Mouse (Mus musculus): ENCODE data around the gene Rnf43.

The Rnf43 gene

DNA sequence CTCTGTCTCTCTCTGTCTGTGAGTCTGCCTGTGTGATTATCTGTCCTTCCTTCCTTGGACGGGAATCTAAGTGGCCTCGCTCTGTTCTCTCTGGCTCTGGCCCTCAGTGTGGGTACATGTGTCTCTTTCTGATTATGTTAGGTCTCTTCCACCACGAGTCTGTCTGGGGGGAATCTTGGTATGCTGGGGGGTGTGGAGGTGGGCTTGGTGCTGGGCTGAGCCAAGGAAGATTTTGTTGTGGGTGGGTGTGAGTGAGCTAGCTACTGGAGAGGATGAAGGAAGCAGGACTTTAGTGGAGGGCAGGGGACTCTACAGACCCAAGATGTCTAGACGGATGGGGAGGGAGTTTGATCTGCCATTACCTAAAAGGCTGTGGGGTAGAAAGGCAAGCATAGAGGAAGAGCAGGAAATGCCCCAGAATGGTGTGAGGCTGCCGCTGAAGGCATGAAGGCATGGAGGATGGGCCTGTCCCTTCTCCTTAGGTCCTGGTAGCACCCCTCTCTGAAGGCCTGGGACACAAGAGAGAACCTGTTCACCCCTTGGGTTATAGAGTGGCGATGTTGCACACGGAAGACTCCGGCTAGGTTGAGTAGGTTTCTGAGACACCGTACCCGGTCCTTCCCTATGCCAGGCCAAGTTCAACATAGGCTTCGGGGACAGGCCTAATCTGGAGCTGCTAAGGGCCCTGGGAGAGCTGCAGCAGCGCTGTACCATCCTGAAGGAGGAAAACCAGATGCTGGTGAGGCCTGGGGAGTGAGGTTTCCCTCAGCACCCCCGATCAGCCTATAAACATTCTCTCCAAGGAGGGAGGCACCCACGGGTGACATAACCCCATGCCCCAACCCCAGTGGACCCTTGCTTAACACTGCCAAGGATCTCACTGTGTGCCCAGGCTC lies 99.5 kb downstream of the Rnf43 start:
- no peak for DNase-seq

DNA sequence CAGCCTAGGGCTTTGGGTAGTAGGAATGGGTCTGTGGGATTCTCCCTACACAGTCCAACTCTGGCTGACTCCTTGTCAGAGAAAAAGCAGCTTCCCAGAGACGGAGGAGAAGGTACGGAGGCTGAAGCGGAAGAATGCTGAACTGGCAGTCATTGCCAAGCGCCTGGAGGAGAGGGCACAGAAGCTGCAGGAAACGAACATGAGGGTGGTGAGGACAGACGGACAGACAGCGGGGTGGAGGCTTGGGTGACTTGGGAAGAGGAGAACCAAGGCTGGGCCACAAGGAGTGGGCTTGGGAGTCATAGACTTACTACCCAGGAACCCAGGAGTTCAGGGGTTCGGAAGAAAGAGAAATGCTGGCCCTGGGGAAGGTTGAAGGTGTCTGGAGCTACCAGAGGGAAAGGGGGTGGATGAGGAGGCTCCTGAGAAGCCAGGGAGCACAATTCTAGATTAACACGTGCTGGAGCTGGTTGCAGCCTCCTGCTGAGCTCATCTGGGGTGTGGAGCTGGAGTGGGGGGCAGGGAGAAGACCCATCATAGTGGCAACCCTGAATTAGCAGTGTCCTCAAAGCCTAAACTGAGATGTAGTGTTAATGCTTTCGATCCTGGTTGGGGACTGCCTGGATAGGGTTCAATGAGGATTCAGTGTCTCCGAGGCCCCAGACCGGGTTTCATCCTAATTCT lies 100.3 kb downstream of the Rnf43 start:
- DNase-seq: no peak

DNA sequence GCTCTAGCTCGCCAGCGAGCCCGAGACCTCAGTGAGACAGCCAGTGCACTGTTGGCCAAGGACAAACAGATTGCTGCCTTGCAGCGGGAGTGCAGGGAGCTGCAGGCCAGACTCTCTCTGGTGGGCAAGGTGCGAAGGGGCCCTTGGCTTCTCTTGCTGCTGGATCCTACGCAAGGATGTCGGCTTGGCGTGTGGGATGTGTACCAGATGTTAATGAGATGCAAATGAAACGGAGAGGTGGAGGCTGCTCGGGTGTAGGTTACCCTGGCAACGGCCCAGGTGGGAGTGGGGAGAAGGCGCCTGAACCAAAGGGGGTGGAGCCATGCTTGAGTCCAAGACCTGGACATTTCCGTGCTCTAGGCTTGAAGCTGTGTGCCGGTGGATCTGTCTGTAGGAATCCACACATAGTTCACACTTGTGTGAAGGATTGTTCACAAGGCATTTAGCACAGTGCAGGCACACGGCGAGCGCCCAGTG lies 101.0 kb downstream of the Rnf43 start:
- DNase-seq: no peak

DNA sequence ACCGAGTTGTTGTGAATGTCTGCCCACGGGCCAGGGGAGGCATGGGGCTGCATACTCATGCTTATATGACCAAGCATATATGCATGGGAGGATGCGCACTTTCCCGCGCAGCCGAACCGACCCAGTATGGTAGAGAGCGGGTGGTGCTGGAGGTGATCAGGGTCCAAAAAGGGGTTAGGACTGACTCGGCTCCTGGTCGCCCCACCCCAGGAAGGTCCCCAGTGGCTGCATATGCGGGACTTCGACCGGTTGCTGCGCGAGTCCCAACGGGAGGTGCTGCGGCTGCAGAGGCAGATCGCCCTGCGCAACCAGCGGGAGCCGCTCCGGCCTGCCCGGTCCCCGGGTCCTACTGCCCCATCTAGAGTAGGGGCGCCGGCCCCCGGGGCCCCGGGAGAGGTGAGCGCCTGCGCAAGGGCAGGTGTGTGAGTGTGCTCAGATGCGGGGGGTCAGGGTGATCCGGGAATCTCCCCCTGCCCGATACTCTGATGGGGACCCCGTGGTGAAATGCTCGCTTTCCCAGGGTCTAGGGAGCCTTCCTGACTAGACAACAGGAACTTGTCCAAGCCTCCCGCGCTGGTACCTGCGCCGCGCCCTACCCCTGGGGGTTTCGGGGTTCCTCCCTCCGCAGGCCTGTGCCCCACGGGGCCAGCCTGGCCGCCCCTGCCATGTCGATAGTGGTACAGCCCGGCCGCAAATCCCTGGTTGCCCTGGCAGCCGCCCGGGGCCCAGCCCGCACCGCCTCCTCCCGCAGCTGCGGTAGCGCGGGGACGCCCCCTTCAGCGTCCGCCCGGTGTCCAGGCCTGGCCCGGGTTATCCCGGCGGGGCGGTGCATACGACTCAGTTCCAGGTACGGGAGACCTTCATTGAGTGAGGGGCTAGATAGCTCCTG lies 101.7 kb downstream of the Rnf43 start:
- no peak for DNase-seq

DNA sequence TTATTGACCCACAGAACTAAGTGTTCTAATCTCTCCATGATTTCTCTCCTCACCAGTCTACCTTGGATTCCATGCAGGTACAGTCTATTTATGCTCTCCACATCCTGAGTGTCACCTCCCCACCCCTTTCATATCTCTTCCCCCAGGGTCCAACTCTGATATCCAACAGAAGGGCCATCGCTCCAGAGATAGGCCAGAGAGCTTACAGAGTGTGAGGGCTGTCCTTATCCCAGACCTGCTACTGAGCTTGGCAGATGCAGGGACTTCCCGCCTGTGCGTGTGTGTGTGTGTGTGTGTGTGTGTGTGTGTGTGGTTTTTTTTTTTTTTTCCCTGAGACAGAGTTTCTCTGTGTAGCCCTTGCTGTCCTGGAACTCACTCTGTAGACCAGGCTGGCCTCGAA lies 106.2 kb downstream of the Rnf43 start:
- no peak for DNase-seq

DNA sequence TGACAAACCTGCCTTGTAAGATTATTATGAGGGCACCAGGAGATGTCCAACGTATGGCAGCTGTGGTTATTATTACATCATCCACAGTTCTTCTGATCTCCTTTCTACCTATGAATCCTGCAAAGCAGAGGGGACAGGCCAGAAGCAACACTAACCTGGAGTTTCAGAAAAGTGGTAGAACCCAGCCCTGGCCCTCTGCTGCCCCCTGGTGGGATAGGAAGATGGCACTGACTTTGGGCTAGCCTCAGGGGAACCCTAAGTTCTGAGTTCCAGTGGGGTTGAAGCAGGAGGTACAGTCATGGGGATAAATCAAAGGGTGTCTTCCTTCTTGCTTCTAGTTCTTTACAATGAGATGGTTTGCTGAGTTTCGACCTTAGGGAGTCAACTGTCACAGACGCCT lies 108.5 kb downstream of the Rnf43 start:
- peak; percentile 82 for DNase-seq

DNA sequence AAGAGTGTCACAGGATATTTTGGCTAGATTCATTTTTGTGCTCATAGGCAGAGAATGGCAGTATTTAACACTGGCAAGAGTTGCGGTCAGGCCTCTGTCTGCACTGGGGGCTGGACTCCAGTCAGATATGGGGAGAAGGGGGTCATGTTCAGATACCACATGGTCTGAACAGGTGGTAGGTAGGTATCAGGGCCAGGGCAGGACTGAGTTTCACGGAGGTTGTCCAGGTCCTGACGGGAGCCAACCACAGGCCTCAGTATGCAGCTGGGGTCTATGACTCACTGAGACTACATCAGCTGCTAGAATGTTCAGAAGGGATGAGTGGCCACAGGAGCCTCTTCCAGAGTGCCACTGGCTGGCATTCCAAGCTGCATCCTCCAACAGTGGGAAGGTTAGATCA lies 109.8 kb downstream of the Rnf43 start:
- no peak for DNase-seq

DNA sequence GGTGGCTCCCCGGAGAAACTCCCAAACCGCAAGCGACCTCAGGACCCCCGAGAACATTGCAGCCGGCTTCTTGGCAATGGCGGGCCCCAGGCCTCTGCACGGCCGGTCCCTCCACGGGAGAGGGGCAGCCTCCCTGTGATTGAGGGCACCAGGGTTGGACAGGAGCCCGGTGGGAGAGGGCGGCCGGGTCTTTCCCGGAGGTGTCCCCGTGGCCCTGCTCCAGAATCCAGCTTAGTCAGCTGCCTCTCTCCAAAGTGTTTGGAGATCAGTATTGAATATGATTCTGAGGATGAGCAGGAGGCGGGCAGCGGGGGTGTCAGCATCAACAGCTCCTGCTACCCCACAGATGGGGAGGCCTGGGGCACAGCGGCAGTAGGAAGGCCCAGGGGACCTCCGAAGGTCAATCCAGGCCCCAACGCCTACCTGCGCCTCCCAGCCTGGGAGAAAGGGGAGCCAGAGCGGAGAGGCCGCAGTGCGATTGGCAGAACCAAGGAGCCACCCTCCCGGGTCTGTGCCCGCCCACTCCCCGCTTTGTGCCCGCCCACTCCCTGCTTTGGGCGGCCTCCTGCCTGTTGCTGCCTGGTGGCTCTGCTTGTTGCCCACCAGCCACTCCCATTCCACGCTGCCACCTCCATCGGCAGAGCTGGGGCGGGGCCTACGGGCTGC lies 115.7 kb downstream of the Rnf43 start:
- DNase-seq: peak; percentile 76

DNA sequence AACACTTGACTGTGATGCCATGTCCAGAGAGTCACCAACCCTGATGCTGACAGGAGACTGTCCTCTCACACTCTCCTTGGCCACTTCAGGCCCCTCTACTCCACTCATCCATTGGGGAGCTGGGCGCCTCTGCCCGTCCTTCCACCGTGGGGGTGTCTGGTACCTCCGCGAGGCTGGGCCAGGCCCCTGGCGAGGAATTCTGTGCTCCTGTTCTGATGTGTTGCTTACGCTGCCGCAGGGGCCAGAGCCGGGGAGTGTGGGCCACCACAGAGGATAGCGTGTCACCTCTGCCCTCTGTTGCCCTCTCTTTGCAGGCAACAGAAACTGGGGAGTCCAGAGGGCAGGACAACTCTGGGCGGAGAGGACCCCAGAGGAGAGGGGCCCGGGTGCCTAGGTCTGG lies 116.4 kb downstream of the Rnf43 start:
- no peak for DNase-seq

DNA sequence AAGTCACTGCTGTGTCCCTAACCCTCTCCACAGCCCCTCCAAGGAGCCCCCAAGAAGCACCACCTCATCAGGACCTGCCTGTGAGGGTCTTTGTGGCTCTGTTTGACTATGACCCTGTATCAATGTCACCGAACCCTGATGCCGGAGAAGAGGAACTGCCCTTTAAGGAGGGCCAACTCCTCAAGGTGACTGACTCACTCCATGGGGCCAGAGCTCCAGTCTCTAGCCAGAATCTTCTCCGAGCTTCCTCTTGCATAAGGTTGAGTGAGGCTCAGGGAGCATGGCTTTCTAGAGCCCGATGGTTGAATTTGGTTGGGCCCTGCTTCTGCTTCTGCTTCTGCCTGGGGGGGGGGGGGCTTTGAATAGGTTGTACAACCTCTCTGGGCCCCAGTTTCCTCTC lies 116.9 kb downstream of the Rnf43 start:
- DNase-seq: no peak

DNA sequence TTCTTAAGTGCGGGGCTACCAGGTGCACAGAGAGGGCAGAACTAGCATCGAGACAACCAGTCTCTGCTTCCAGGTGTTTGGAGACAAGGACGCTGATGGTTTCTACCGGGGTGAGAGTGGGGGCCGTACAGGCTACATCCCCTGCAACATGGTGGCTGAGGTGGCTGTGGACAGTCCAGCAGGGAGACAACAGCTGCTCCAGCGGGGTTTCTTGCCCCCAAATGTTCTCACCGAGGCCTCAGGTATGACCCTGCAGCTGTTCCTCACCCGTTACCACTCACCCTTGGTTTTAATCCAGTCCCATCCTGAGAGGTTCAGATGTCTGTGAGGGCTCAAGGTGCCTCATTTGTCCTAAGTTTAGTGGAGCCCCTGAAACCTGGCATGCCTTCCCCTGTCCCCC lies 117.6 kb downstream of the Rnf43 start:
- DNase-seq: no peak
